In genomic region chr4:55774571-55774970, GRCm38 (mm10) we compare ENCODE assay signal across 20 mouse cellular contexts.
A peak's percentile ranks its signal among the peaks of the same experiment; 100 is the strongest.
DNase-seq lines count a peak whose midpoint lies in the region; ATAC-seq and TF ChIP-seq lines count a peak whose summit lies in the region.
"Had no signal": no experiment of that assay in that cellular context is flagged by ENCODE, and none has a peak within 500 bp of the region (broad histone marks: within the 10 kb centered on the region; RNA-seq: fewer than 3 reads in every experiment).

No protein-coding gene starts in this region.

- H3K4me3 ChIP-seq in lung, adult 2 months (replicated peaks; ENCODE audit: extremely low read depth, low read depth, low read length): no peak overlapping the region
- H3K4me3 ChIP-seq in lung, postnatal 0 days (ENCODE audit: low read depth, low read length): no peak overlapping the region
- no peak overlapping the region for H3K4me3 ChIP-seq in hindbrain, embryonic 12.5 days
- H3K4me3 ChIP-seq: embryonic facial prominence, embryonic 10.5 days; embryonic facial prominence, embryonic 12.5 days; forebrain, embryonic 13.5 days; forebrain, embryonic 15.5 days had no signal

- no peak overlapping the region for H3K9ac ChIP-seq in lung, postnatal 0 days (replicated peaks; ENCODE audit: low read depth)
- no peak overlapping the region for H3K9ac ChIP-seq in hindbrain, embryonic 12.5 days
- H3K9ac ChIP-seq: embryonic facial prominence, embryonic 12.5 days; forebrain, embryonic 13.5 days; forebrain, embryonic 15.5 days had no signal

- H3K9me3 ChIP-seq in lung, postnatal 0 days (ENCODE audit: low read length): no peaks in the 10 kb centered on the region
- no peaks in the 10 kb centered on the region for H3K9me3 ChIP-seq in hindbrain, embryonic 12.5 days (replicated peaks)
- H3K9me3 ChIP-seq: embryonic facial prominence, embryonic 10.5 days; embryonic facial prominence, embryonic 12.5 days; forebrain, embryonic 13.5 days; forebrain, embryonic 15.5 days had no signal

- no peak overlapping the region for H3K4me2 ChIP-seq in lung, postnatal 0 days (replicated peaks; ENCODE audit: low read depth, low read length)
- H3K4me2 ChIP-seq in hindbrain, embryonic 12.5 days (replicated peaks): no peak overlapping the region
- H3K4me2 ChIP-seq: embryonic facial prominence, embryonic 12.5 days; forebrain, embryonic 13.5 days; forebrain, embryonic 15.5 days had no signal

- WGBS in lung, adult 2 months: 69% methylated on average over 4 of the region's 4 CpGs
- 53% methylated on average over 4 of the region's 4 CpGs for WGBS in lung, postnatal 0 days
- WGBS in hindbrain, embryonic 12.5 days: 86% methylated on average over 4 of the region's 4 CpGs

- H3K36me3 ChIP-seq in lung, postnatal 0 days (ENCODE audit: insufficient read depth, low read length): no peaks in the 10 kb centered on the region
- H3K36me3 ChIP-seq in hindbrain, embryonic 12.5 days: no peaks in the 10 kb centered on the region
- H3K36me3 ChIP-seq: embryonic facial prominence, embryonic 10.5 days; embryonic facial prominence, embryonic 12.5 days; forebrain, embryonic 15.5 days had no signal

- H3K27me3 ChIP-seq in lung, postnatal 0 days (replicated peaks; ENCODE audit: insufficient read depth, low read length): no peaks in the 10 kb centered on the region
- no peaks in the 10 kb centered on the region for H3K27me3 ChIP-seq in hindbrain, embryonic 12.5 days
- H3K27me3 ChIP-seq: embryonic facial prominence, embryonic 12.5 days; forebrain, embryonic 13.5 days; forebrain, embryonic 15.5 days had no signal

- peak; percentile 21 for DNase-seq in lung, adult 2 months
- DNase-seq in lung, postnatal 0 days (ENCODE audit: low spot score): peak; percentile 84
- peak; percentile 16 for DNase-seq in lung, postnatal 14 days
- DNase-seq in lung, postnatal 36 days: peak; percentile 73
- no peak for DNase-seq in urinary bladder, postnatal 36 days (ENCODE audit: low spot score in 2 of 2)
- no peak for DNase-seq in ovary, postnatal 36 days (ENCODE audit: low spot score)
- DNase-seq in right cerebral cortex, adult 2 months (ENCODE audit: low spot score in 2 of 2): no peak
- DNase-seq: adrenal gland, adult 2 months; adrenal gland, postnatal 10 days; adrenal gland, postnatal 25 days; cerebellum, adult 11 months; cerebellum, adult 18-20 months; cerebellum, adult 9-10 months; cerebellum, postnatal 10 days; cerebellum, postnatal 25 days had no signal

- no peak overlapping the region for H3K27ac ChIP-seq in lung, postnatal 0 days (ENCODE audit: low read length)
- H3K27ac ChIP-seq in hindbrain, embryonic 12.5 days: no peak overlapping the region
- H3K27ac ChIP-seq: embryonic facial prominence, embryonic 10.5 days; embryonic facial prominence, embryonic 12.5 days; forebrain, embryonic 13.5 days; forebrain, embryonic 15.5 days had no signal

- peak; percentile 67 for TF ChIP-seq EP300 in lung, postnatal 0 days (IDR thresholded peaks at IDR 0.05)

- H3K4me1 ChIP-seq in lung, adult 2 months (ENCODE audit: control insufficient read depth, insufficient read depth, low read length): no peaks in the 10 kb centered on the region
- no peaks in the 10 kb centered on the region for H3K4me1 ChIP-seq in lung, postnatal 0 days (ENCODE audit: insufficient read depth, low read depth, low read length)
- H3K4me1 ChIP-seq in hindbrain, embryonic 12.5 days: no peaks in the 10 kb centered on the region
- H3K4me1 ChIP-seq: embryonic facial prominence, embryonic 10.5 days; embryonic facial prominence, embryonic 12.5 days; forebrain, embryonic 13.5 days; forebrain, embryonic 15.5 days had no signal

- TF ChIP-seq CTCF in lung, adult 2 months (IDR thresholded peaks at IDR 0.05; ENCODE audit: insufficient read depth, low read length): no peak
- TF ChIP-seq CTCF in lung, postnatal 0 days (IDR thresholded peaks at IDR 0.05): no peak

- peak; percentile 92 for ATAC-seq in lung, postnatal 0 days
- ATAC-seq in hindbrain, embryonic 12.5 days (ENCODE audit: low FRiP score): no peak
- ATAC-seq: forebrain, embryonic 13.5 days; forebrain, embryonic 15.5 days had no signal

- TF ChIP-seq POLR2A in lung, adult 2 months (IDR thresholded peaks at IDR 0.05; ENCODE audit: borderline replicate concordance, extremely low read depth, low read depth, low read length): no peak

Comparison
In these comparisons a context has a peak if more than half of its experiments do, and no peak if none do; other contexts are left out.
1. DNase-seq: peak in lung, adult 2 months (single experiment), lung, postnatal 0 days (single experiment), lung, postnatal 14 days (single experiment) and lung, postnatal 36 days (single experiment); none in urinary bladder, postnatal 36 days (0 of 2), ovary, postnatal 36 days (single experiment) and right cerebral cortex, adult 2 months (0 of 2).